Mouse (Mus musculus) embryonic facial prominence, embryonic 13.5 days (tissue): ENCODE data around the gene Col28a1. TPM values are rescaled to one million over a fixed set of nuclear protein-coding genes. Genes with fewer than 3 reads are reported as not detected.

Experiments
- ATAC-seq: fragments of 200-750 bp; cut with Nextera tagmentation; 2 replicates; pipeline ENCODE4 v1.8.0; 2017; ENCODE audit warnings: low read depth; ENCODE audit not compliant: insufficient number of reproducible peaks, insufficient read depth, low FRiP score, low TSS enrichment
- H3K27ac ChIP-seq: fragments of 300-500 bp; sonication (generic); 2 replicates; pipeline ENCODE4 v1.5.1; 2015; ENCODE audit warnings: moderate library complexity, mild to moderate bottlenecking, inconsistent platforms
- H3K27me3 ChIP-seq: fragments of 300-500 bp; sonication (generic); 2 replicates; pipeline ENCODE4 v1.6.1; 2015; ENCODE audit warnings: mild to moderate bottlenecking, inconsistent platforms
- H3K36me3 ChIP-seq: fragments of 300-500 bp; sonication (generic); 2 replicates; pipeline ENCODE4 v1.6.1; 2015; ENCODE audit warnings: mild to moderate bottlenecking, inconsistent platforms
- H3K4me1 ChIP-seq: fragments of 300-500 bp; sonication (generic); 2 replicates; pipeline ENCODE4 v1.6.1; 2015; ENCODE audit warnings: inconsistent platforms
- H3K4me2 ChIP-seq: fragments of 300-500 bp; sonication (generic); 2 replicates; pipeline ENCODE4 v1.6.1; 2015; ENCODE audit warnings: moderate library complexity, mild to moderate bottlenecking, inconsistent platforms
- H3K4me3 ChIP-seq: fragments of 300-500 bp; sonication (generic); 2 replicates; pipeline ENCODE4 v1.5.1; 2015; ENCODE audit warnings: mild to moderate bottlenecking, inconsistent platforms
- H3K9ac ChIP-seq: fragments of 300-500 bp; sonication (generic); 2 replicates; pipeline ENCODE4 v1.6.1; 2015; ENCODE audit warnings: mild to moderate bottlenecking, inconsistent platforms
- H3K9me3 ChIP-seq: fragments of 300-500 bp; sonication (generic); 2 replicates; pipeline ENCODE4 v1.6.1; 2016; ENCODE audit warnings: inconsistent platforms
- WGBS: fragments of 180-500 bp; shearing (Covaris S2); methylation state at CpG from one replicate; pipeline ENCODE4 v1.1.7; 2015; ENCODE audit warnings: mixed read lengths; 5-methylcytosine and 5-hydroxymethylcytosine counted together
- polyA plus RNA-seq: library from polyadenylated mRNA; unstranded; fragments of >200 nt; fragmentation: Nextera tagmentation; extraction: Ambion mirVana; gene quantifications from 2 replicates; pipeline ENCODE4 v1.2.1, GENCODE M21; 2015

Gene Col28a1
- polyA plus RNA-seq, 1 experiment from 2014 or later, result 0.28 TPM

- no peak overlapping the region for H3K4me3 ChIP-seq
- no peaks in the 10 kb centered on the region for H3K27me3 ChIP-seq
- 53% methylated on average over 1 of the region's 1 CpGs for WGBS
- H3K4me1 ChIP-seq, result no peaks in the 10 kb centered on the region
- H3K9me3 ChIP-seq, result no peaks in the 10 kb centered on the region
- no peak overlapping the region for H3K4me2 ChIP-seq
- H3K27ac ChIP-seq, result no peak overlapping the region
- no peak overlapping the region for H3K9ac ChIP-seq
- ATAC-seq, result no peak
- no peaks in the 10 kb centered on the region for H3K36me3 ChIP-seq
Observed at GRCm38 (mm10) chr6:8172101-8172500, 20.3 kb downstream of the Col28a1 start.

- Histone ChIP-seq H3K4me1 (peaks cover 3% of the 10 kb centered on the region; the same call in 1 of the 2 replicates), H3K9me3 (no peaks in the 10 kb centered on the region), H3K9ac (no peak overlapping the region), H3K27ac (no peak overlapping the region), H3K27me3 (no peaks in the 10 kb centered on the region), H3K4me3 (no peak overlapping the region), H3K36me3 (no peaks in the 10 kb centered on the region), H3K4me2 (no peak overlapping the region)
- no peak for ATAC-seq
- 31% methylated on average over 1 of the region's 1 CpGs for WGBS
Observed at GRCm38 (mm10) chr6:8164741-8165140, 27.7 kb downstream of the Col28a1 start.

GRCm38 (mm10) chr6:8160001-8160400 is 32.4 kb downstream of the Col28a1 start:
- H3K9ac ChIP-seq, result no peak overlapping the region
- no peak overlapping the region for H3K4me3 ChIP-seq
- peaks cover 3% of the 10 kb centered on the region; the same call in 1 of the 2 replicates for H3K4me1 ChIP-seq
- WGBS, result 36% methylated on average over 2 of the region's 2 CpGs
- H3K27me3 ChIP-seq, result no peaks in the 10 kb centered on the region
- H3K36me3 ChIP-seq, result no peaks in the 10 kb centered on the region
- H3K4me2 ChIP-seq, result no peak overlapping the region
- no peak for ATAC-seq
- H3K9me3 ChIP-seq, result no peaks in the 10 kb centered on the region
- no peak overlapping the region for H3K27ac ChIP-seq

GRCm38 (mm10) chr6:8157121-8157520 is 35.3 kb downstream of the Col28a1 start:
- H3K9me3 ChIP-seq, result no peaks in the 10 kb centered on the region
- no peak overlapping the region for H3K9ac ChIP-seq
- no peak overlapping the region for H3K27ac ChIP-seq
- no peak overlapping the region for H3K4me2 ChIP-seq
- no peak for ATAC-seq
- H3K4me1 ChIP-seq, result 0 out of 2 replicates have a peak, but pooled peaks cover 3% of the 10 kb centered on the region
- H3K27me3 ChIP-seq, result no peaks in the 10 kb centered on the region
- H3K36me3 ChIP-seq, result no peaks in the 10 kb centered on the region
- no peak overlapping the region for H3K4me3 ChIP-seq

GRCm38 (mm10) chr6:8152551-8153361 is 39.7 kb downstream of the Col28a1 start:
- H3K4me3 ChIP-seq, result no peak overlapping the region
- H3K4me1 ChIP-seq, result no peaks in the 10 kb centered on the region
- ATAC-seq, result no peak
- H3K36me3 ChIP-seq, result no peaks in the 10 kb centered on the region
- no peak overlapping the region for H3K27ac ChIP-seq
- 58% methylated on average over 10 of the region's 10 CpGs for WGBS
- no peak overlapping the region for H3K4me2 ChIP-seq
- H3K9me3 ChIP-seq, result no peaks in the 10 kb centered on the region
- H3K27me3 ChIP-seq, result no peaks in the 10 kb centered on the region
- H3K9ac ChIP-seq, result no peak overlapping the region

- no peak for ATAC-seq
- H3K9ac ChIP-seq, result no peak overlapping the region
- H3K27me3 ChIP-seq, result no peaks in the 10 kb centered on the region
- no peaks in the 10 kb centered on the region for H3K9me3 ChIP-seq
- no peak overlapping the region for H3K27ac ChIP-seq
- 40% methylated on average over 2 of the region's 2 CpGs for WGBS
- no peaks in the 10 kb centered on the region for H3K4me1 ChIP-seq
- no peaks in the 10 kb centered on the region for H3K36me3 ChIP-seq
- no peak overlapping the region for H3K4me3 ChIP-seq
- H3K4me2 ChIP-seq, result no peak overlapping the region
Observed at GRCm38 (mm10) chr6:8148916-8149315, 43.5 kb downstream of the Col28a1 start.

GRCm38 (mm10) chr6:8141881-8142280 is 50.5 kb downstream of the Col28a1 start:
- ATAC-seq, result no peak
- Histone ChIP-seq H3K36me3 (no peaks in the 10 kb centered on the region), H3K4me3 (no peak overlapping the region), H3K27me3 (no peaks in the 10 kb centered on the region), H3K4me2 (no peak overlapping the region), H3K9ac (no peak overlapping the region), H3K9me3 (no peaks in the 10 kb centered on the region), H3K27ac (no peak overlapping the region), H3K4me1 (no peaks in the 10 kb centered on the region)
- 23% methylated on average over 1 of the region's 1 CpGs for WGBS

- Histone ChIP-seq H3K9ac (no peak overlapping the region), H3K36me3 (no peaks in the 10 kb centered on the region), H3K4me2 (no peak overlapping the region), H3K9me3 (no peaks in the 10 kb centered on the region), H3K4me1 (no peaks in the 10 kb centered on the region), H3K27me3 (no peaks in the 10 kb centered on the region), H3K4me3 (no peak overlapping the region), H3K27ac (no peak overlapping the region)
- WGBS, result 71% methylated on average over 7 of the region's 7 CpGs
- ATAC-seq, result no peak
Observed at GRCm38 (mm10) chr6:8130149-8130548, 62.3 kb downstream of the Col28a1 start.

- no peaks in the 10 kb centered on the region for H3K27me3 ChIP-seq
- H3K4me1 ChIP-seq, result no peaks in the 10 kb centered on the region
- WGBS, result 91% methylated on average over 1 of the region's 1 CpGs
- H3K36me3 ChIP-seq, result no peaks in the 10 kb centered on the region
- no peak overlapping the region for H3K9ac ChIP-seq
- no peak for ATAC-seq
- H3K4me3 ChIP-seq, result no peak overlapping the region
- H3K27ac ChIP-seq, result no peak overlapping the region
- no peaks in the 10 kb centered on the region for H3K9me3 ChIP-seq
- H3K4me2 ChIP-seq, result no peak overlapping the region
Observed at GRCm38 (mm10) chr6:8128164-8128563, 64.3 kb downstream of the Col28a1 start.

- Histone ChIP-seq H3K4me1 (no peaks in the 10 kb centered on the region), H3K9me3 (no peaks in the 10 kb centered on the region), H3K9ac (no peak overlapping the region), H3K4me3 (no peak overlapping the region), H3K4me2 (no peak overlapping the region), H3K27me3 (no peaks in the 10 kb centered on the region), H3K27ac (no peak overlapping the region), H3K36me3 (no peaks in the 10 kb centered on the region)
- ATAC-seq, result no peak
- WGBS, result 62% methylated on average over 3 of the region's 3 CpGs
Observed at GRCm38 (mm10) chr6:8126545-8126944, 65.9 kb downstream of the Col28a1 start.

GRCm38 (mm10) chr6:8119116-8119515 is 73.3 kb downstream of the Col28a1 start:
- Histone ChIP-seq H3K4me1 (no peaks in the 10 kb centered on the region), H3K4me2 (no peak overlapping the region), H3K9me3 (no peaks in the 10 kb centered on the region), H3K27me3 (no peaks in the 10 kb centered on the region), H3K27ac (no peak overlapping the region), H3K36me3 (no peaks in the 10 kb centered on the region), H3K4me3 (no peak overlapping the region), H3K9ac (no peak overlapping the region)
- ATAC-seq, result no peak
- 67% methylated on average over 2 of the region's 2 CpGs for WGBS

GRCm38 (mm10) chr6:8118577-8118976 is 73.8 kb downstream of the Col28a1 start:
- H3K4me2 ChIP-seq, result no peak overlapping the region
- ATAC-seq, result no peak
- H3K27me3 ChIP-seq, result no peaks in the 10 kb centered on the region
- no peaks in the 10 kb centered on the region for H3K4me1 ChIP-seq
- WGBS, result 83% methylated on average over 2 of the region's 2 CpGs
- no peak overlapping the region for H3K9ac ChIP-seq
- H3K4me3 ChIP-seq, result no peak overlapping the region
- H3K27ac ChIP-seq, result no peak overlapping the region
- no peaks in the 10 kb centered on the region for H3K9me3 ChIP-seq
- H3K36me3 ChIP-seq, result no peaks in the 10 kb centered on the region
